Mouse (Mus musculus) megakaryocyte, embryonic 14.5 days (primary cell): ENCODE measurements around the gene Stx11.

Experiments used
- FLI1 ChIP-seq: IDR thresholded peaks from 2 replicates; pipeline ENCODE4 v1.6.1; 2012; ENCODE audit warnings: low read length, inconsistent platforms, mixed read lengths
- GATA1 ChIP-seq: IDR thresholded peaks from 3 replicates; pipeline ENCODE4 v1.6.1; 2012; ENCODE audit warnings: mixed read lengths, low read length, inconsistent platforms, borderline replicate concordance

DNA sequence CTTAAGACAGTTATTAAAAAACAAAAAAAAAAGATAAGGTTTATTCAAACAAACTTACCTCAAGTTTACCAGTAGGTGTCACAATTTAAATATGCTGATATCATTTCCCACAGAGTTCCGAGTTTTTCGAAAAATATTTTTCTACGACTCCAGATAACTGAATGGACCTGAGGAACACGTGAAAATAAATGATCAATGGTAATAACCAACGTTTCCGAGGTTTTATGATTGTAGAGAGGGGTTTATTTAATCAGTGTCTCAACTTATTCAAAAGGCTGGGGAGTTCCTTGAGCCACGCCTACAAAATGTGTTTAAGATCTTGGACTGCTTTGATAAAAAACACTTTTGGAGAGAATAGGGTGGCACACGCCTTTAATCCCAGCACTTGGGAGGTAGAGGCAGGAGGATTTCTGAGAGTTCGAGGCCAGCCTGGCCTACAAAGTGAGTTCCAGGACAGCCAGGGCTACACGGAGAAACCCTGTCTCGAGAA is 42.5 kb downstream of the Stx11 start:
- TF ChIP-seq GATA1 (no peak), FLI1 (no peak)
